Mouse (Mus musculus): Measurements from ENCODE around the gene Gm5150. TPM values are rescaled to one million over a fixed set of nuclear protein-coding genes. Genes with fewer than 3 reads are reported as not detected.
"Not testable (repeated sequence)": the region's sequence is repeated elsewhere in the genome, so short reads cannot be mapped to it uniquely, and the experiment has no call there.

The Gm5150 gene
- polyA plus RNA-seq (2016; fragmentation: Nextera tagmentation; extraction: Ambion mirVana) = not detected in 2 replicates

DNA sequence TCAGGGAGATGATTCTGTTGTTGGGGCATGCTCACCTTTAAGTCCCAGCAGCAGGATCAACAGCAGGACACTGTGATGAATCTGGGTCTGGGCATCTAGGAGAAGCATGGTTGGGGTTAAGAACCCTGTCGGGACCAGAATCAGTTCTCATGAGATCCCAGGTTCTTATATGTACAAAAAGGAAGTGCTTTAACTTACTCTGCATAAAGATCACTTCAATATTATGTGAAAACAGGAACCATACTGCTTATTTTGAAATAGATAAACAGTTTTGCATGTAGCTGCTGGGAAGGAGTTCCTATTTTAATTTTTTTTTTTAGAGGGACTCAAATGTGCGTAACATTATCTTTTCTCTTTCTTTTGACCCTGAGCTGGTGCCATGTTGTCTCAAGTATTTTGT, at the start of gene Gm5150:
Gm5150 (minus strand) TSS at position 223 of the 400 bp plus-strand sequence.
- DNase-seq (ENCODE audit: low spot score) = no peak
- WGBS = 90% methylated on average over 2 of the region's 2 CpGs
- no peaks in the 10 kb centered on the region for H3K27me3 ChIP-seq (ENCODE audit: low read depth, poor library complexity, severe bottlenecking)
- no peak within 1 kb of the TSS for H3K27ac ChIP-seq
- no peaks in the 10 kb centered on the region for H3K36me3 ChIP-seq
- H3K4me3 ChIP-seq = no peak within 1 kb of the TSS
- no peaks in the 10 kb centered on the region for H3K4me1 ChIP-seq
- no peaks in the 10 kb centered on the region for H3K9me3 ChIP-seq (replicated peaks)

GRCm38 (mm10) chr3:16051736-16052135, 45.5 kb upstream of the Gm5150 start:
- H3K27me3 ChIP-seq (ENCODE audit: low read depth, poor library complexity, severe bottlenecking); H3K4me3 ChIP-seq; DNase-seq (ENCODE audit: low spot score); H3K36me3 ChIP-seq; H3K9me3 ChIP-seq (replicated peaks); H3K4me1 ChIP-seq; H3K27ac ChIP-seq: not testable (repeated sequence)
- WGBS = 79% methylated on average over 20 of the region's 20 CpGs

DNA sequence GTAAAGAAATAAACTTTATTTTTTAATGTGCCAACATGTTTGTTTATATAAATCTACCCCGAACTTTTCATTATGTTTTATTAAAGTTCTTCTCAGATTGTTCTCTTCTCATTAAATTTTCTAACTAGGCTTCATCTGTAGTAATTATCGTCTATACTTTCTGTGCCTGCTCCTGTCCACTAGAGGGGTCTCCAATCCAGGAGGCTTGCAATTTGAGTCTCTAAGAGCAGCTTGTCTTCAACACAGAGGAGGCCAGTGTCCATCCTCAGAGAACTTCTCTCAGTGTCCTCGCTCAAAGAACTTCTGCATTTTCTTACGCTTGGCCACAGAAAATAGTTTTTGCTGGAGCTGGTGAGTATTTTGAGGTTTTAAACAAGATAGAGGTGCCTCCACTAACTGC, 41.1 kb upstream of the Gm5150 start:
- Histone ChIP-seq H3K36me3 (no peaks in the 10 kb centered on the region), H3K4me3 (no peak overlapping the region), H3K9me3 (replicated peaks) (no peaks in the 10 kb centered on the region), H3K27ac (no peak overlapping the region), H3K27me3 (ENCODE audit: low read depth, poor library complexity, severe bottlenecking) (no peaks in the 10 kb centered on the region), H3K4me1 (no peaks in the 10 kb centered on the region)
- DNase-seq (ENCODE audit: low spot score) = no peak
- 74% methylated on average over 4 of the region's 4 CpGs for WGBS

- DNase-seq (ENCODE audit: low spot score) = peak; percentile 34
- Histone ChIP-seq H3K36me3 (no peaks in the 10 kb centered on the region), H3K27ac (no peak overlapping the region), H3K9me3 (replicated peaks) (no peaks in the 10 kb centered on the region), H3K4me3 (no peak overlapping the region), H3K27me3 (ENCODE audit: low read depth, poor library complexity, severe bottlenecking) (no peaks in the 10 kb centered on the region), H3K4me1 (no peaks in the 10 kb centered on the region)
- 4% methylated on average over 1 of the region's 1 CpGs for WGBS
These were observed 37.1 kb upstream of the Gm5150 start for GRCm38 (mm10) chr3:16043315-16043714.

DNA sequence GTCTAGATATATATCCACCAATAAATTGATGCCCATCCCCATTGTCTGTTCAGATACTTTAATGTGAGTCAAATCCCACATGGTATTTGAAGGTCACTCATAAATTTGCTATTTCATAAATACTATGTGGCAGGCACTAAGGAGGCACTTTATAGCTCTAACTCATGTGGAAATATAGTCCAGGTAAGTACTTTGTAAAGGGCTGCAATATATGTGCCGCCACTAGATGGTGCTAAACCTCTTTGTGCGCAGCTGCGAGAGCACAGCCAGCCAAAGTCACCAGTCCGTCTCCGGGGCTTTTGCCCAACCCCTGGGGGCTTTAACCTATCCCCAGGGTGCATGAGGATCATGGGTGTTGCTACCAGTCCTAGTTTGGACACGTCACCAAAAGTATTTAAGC, 18.8 kb upstream of the Gm5150 start:
- not testable (repeated sequence) for H3K9me3 ChIP-seq (replicated peaks); H3K36me3 ChIP-seq; H3K27ac ChIP-seq; H3K4me1 ChIP-seq; DNase-seq (ENCODE audit: low spot score); H3K4me3 ChIP-seq; H3K27me3 ChIP-seq (ENCODE audit: low read depth, poor library complexity, severe bottlenecking)
- WGBS = 12% methylated on average over 6 of the region's 6 CpGs

DNA sequence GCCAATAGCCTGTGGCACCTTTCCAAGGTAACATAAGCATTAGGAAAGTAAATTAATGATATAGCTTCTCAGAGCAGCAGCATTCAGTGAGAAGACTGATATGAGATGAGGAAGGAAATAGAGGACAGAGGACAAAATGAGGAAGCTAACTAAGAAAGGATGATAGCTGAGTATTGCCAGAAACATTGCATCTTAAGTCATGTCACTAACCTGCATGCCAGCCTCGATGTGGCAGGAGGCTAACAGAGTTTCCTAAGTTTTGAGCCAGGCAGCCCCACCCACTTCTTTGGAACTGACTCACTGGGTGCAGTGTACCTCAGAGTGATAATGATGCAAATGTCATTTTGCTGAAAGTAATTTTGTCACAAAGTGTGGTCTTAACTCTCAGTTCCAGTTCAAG, 16.0 kb upstream of the Gm5150 start:
- H3K27ac ChIP-seq = no peak overlapping the region
- H3K4me3 ChIP-seq = no peak overlapping the region
- 63% methylated on average over 1 of the region's 1 CpGs for WGBS
- no peaks in the 10 kb centered on the region for H3K9me3 ChIP-seq (replicated peaks)
- no peaks in the 10 kb centered on the region for H3K4me1 ChIP-seq
- no peak for DNase-seq (ENCODE audit: low spot score)
- no peaks in the 10 kb centered on the region for H3K36me3 ChIP-seq
- H3K27me3 ChIP-seq (ENCODE audit: low read depth, poor library complexity, severe bottlenecking) = no peaks in the 10 kb centered on the region

GRCm38 (mm10) chr3:16014456-16014855, 8.2 kb upstream of the Gm5150 start:
- not testable (repeated sequence) for H3K9me3 ChIP-seq (replicated peaks); H3K27me3 ChIP-seq (ENCODE audit: low read depth, poor library complexity, severe bottlenecking); H3K27ac ChIP-seq; DNase-seq (ENCODE audit: low spot score); H3K36me3 ChIP-seq; H3K4me1 ChIP-seq; H3K4me3 ChIP-seq
- 88% methylated on average over 2 of the region's 2 CpGs for WGBS

DNA sequence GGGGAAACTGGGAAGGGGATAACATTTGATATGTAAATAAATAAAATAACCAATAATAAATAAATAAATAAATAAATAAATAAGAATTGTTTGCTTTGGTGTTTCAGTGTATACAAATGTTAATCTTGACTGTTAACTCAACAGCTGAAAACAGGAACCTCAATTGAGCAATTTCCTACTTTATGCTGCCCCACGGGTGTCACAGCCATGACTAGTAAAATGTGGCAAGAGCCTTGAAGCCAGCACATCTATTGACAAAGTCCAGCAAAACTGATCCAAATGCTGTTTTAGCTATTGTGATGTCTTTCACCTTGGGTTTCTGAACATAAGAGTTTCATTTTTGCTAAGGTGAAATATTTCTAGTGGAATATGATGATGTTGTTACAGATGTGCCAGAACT, 1.6 kb upstream of the Gm5150 start:
- H3K27me3 ChIP-seq (ENCODE audit: low read depth, poor library complexity, severe bottlenecking) = no peaks in the 10 kb centered on the region
- H3K36me3 ChIP-seq = no peaks in the 10 kb centered on the region
- H3K4me3 ChIP-seq = no peak overlapping the region
- 83% methylated on average over 1 of the region's 1 CpGs for WGBS
- no peak for DNase-seq (ENCODE audit: low spot score)
- H3K9me3 ChIP-seq (replicated peaks) = no peaks in the 10 kb centered on the region
- no peaks in the 10 kb centered on the region for H3K4me1 ChIP-seq
- no peak overlapping the region for H3K27ac ChIP-seq

DNA sequence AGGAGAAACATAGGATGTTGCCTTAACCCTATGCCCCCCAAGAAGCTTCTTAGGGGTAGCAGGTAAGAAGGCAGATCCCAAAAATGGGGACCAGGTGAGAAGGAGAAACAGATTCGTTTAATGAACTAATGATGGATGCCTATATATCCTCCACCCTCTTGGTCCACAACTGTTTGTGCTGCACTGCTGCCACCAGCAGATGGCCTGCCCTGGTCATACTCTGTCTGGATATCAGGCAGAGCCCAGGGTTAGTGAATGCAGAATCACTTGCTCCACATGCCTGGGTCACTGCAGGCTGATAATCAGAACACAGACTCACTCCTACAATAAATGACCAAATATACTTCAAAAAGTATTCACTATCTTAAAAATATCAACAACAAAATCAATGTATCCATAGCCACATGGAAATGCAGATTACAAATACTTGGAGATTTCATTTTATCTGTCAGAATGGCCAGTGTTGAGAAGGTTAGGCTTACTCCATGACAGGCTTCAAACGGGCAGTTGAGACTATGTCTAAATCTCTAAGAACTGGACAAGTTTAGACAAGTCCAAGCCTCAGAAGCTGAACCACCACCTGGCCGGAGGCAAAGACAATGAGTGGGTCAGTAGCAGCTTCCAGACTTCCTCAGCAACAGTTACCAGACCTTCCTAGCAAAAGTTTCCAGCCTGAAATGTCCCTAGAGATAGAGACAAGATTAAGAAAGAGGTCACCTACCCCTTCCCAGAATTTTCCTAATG, 2.2 kb downstream of the Gm5150 start:
- no peaks in the 10 kb centered on the region for H3K4me1 ChIP-seq
- no peak overlapping the region for H3K27ac ChIP-seq
- 79% methylated on average over 3 of the region's 3 CpGs for WGBS
- DNase-seq (ENCODE audit: low spot score) = no peak
- no peaks in the 10 kb centered on the region for H3K9me3 ChIP-seq (replicated peaks)
- H3K27me3 ChIP-seq (ENCODE audit: low read depth, poor library complexity, severe bottlenecking) = no peaks in the 10 kb centered on the region
- H3K4me3 ChIP-seq = no peak overlapping the region
- no peaks in the 10 kb centered on the region for H3K36me3 ChIP-seq

GRCm38 (mm10) chr3:15999479-15999878, 6.8 kb downstream of the Gm5150 start:
- 95% methylated on average over 3 of the region's 3 CpGs for WGBS
- H3K9me3 ChIP-seq (replicated peaks) = not testable (repeated sequence)

DNA sequence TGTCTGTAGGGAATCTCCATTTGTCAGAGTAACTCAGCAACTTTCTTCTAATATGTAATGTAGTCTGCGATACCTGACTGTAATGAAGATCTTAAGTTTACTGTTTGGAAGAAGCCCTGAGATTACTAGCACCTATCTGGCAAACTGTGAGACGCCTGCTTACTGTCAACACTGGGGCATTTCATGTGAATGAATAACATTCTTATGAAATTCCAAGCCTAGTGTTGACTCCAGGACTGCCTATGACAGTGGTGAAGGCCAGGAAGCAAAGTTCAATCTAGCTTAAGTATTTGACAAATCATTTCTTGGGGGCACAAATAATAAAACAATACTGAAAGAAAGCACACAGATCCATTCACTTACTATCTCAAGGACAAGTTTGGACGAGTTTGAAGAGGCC, 24.0 kb downstream of the Gm5150 start:
- DNase-seq (ENCODE audit: low spot score) = no peak
- Histone ChIP-seq H3K4me1 (no peaks in the 10 kb centered on the region), H3K27ac (no peak overlapping the region), H3K36me3 (no peaks in the 10 kb centered on the region), H3K27me3 (ENCODE audit: low read depth, poor library complexity, severe bottlenecking) (no peaks in the 10 kb centered on the region), H3K9me3 (replicated peaks) (no peaks in the 10 kb centered on the region), H3K4me3 (no peak overlapping the region)
- WGBS = 71% methylated on average over 3 of the region's 3 CpGs

More at GRCm38 (mm10) chr3:15999479-15999878, 6.8 kb downstream of the Gm5150 start:
- H3K27me3 ChIP-seq (ENCODE audit: low read depth, poor library complexity, severe bottlenecking); H3K4me1 ChIP-seq; DNase-seq (ENCODE audit: low spot score); H3K4me3 ChIP-seq; H3K36me3 ChIP-seq; H3K27ac ChIP-seq: not testable (repeated sequence)

DNA sequence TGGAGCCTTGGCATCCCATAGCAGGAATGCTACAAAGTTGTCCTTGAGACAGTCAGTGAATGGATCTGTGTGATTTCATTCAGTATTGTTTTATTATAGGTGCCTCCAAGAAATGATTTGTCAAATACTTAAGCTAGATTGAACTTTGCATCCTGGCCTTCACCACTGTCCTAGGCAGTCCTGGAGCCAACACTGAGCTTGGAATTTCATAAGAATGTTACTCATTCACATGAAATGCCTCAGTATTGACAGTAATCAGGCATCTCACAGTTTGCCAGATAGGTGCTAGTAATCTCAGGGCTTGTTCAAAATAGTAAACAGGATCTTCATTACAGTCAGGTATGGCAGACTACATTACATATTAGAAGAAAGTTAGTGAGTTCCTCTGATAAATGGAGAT, 49.3 kb downstream of the Gm5150 start:
- Histone ChIP-seq H3K4me3 (no peak overlapping the region), H3K27me3 (ENCODE audit: low read depth, poor library complexity, severe bottlenecking) (no peaks in the 10 kb centered on the region), H3K36me3 (no peaks in the 10 kb centered on the region), H3K4me1 (no peaks in the 10 kb centered on the region), H3K27ac (no peak overlapping the region), H3K9me3 (replicated peaks) (no peaks in the 10 kb centered on the region; the same call in 1 of the 2 replicates)
- DNase-seq (ENCODE audit: low spot score) = no peak

Data from limb, embryonic 10.5 days (tissue).